Mouse (Mus musculus): ENCODE measurements around the gene Pcyt1a.

- no peak for TF ChIP-seq POLR2A (IDR thresholded peaks at IDR 0.05; ENCODE audit: insufficient read depth, low read depth, low read length)
- TF ChIP-seq CTCF (IDR thresholded peaks at IDR 0.05) = no peak
- no peak for TF ChIP-seq EP300 (IDR thresholded peaks at IDR 0.05; ENCODE audit: insufficient read depth, low read depth, low read length)
Observed at GRCm38 (mm10) chr16:32441432-32441831, 10.7 kb downstream of the Pcyt1a start.
